In the genomic region with DNA sequence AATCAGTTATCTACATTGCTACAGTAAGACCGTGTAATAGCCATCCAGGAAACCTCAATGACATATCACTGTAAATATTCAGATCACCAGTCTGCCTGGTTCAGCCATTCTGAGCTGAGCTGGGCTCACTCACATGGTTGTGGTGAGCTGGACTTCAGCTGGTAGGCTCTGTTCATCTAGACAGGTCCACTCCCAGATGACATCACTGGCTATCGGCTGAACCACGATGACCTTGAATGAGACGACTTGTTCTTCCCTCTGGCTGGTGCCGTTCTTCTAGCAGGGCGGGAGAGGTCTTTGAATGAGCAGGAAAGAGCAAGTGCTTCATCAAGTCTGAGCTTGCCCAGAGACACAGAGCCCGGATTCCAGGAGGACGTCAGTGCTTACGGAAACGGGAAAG, we compare ENCODE assay signal across 15 mouse cellular contexts.
"Had no signal": no experiment of that assay in that cellular context is flagged by ENCODE, and none has a peak within 500 bp of the region (broad histone marks: within the 10 kb centered on the region; RNA-seq: fewer than 3 reads in every experiment).

No protein-coding gene starts in this region.

- H3K9ac ChIP-seq: kidney, embryonic 15.5 days; limb, embryonic 15.5 days; liver, embryonic 12.5 days; lung, embryonic 14.5 days; neural tube, embryonic 13.5 days had no signal

- H3K27me3 ChIP-seq: kidney, embryonic 15.5 days; limb, embryonic 15.5 days; liver, embryonic 12.5 days had no signal

- H3K4me1 ChIP-seq: kidney, embryonic 15.5 days; limb, embryonic 15.5 days; liver, embryonic 12.5 days; midbrain, embryonic 10.5 days had no signal

- DNase-seq: kidney, adult 18-20 months; kidney, postnatal 14 days; layer of hippocampus, adult 9-11 months; layer of hippocampus, postnatal 36 days; lung, embryonic 14.5 days; lung, postnatal 10 days; lung, postnatal 4 days; midbrain, embryonic 14.5 days; retina, postnatal 1 day; thymus, postnatal 4 days had no signal

- H3K4me3 ChIP-seq: kidney, embryonic 15.5 days; limb, embryonic 15.5 days; liver, embryonic 12.5 days; midbrain, embryonic 10.5 days; neural tube, embryonic 13.5 days had no signal

- H3K27ac ChIP-seq: kidney, embryonic 15.5 days; limb, embryonic 15.5 days; liver, embryonic 12.5 days; midbrain, embryonic 10.5 days; neural tube, embryonic 13.5 days had no signal

- H3K36me3 ChIP-seq: kidney, embryonic 15.5 days; limb, embryonic 15.5 days; liver, embryonic 12.5 days; midbrain, embryonic 10.5 days; neural tube, embryonic 13.5 days had no signal

- H3K4me2 ChIP-seq: kidney, embryonic 15.5 days; limb, embryonic 15.5 days; liver, embryonic 12.5 days; lung, embryonic 14.5 days; neural tube, embryonic 13.5 days had no signal

- ATAC-seq: liver, embryonic 12.5 days had no signal

- H3K9me3 ChIP-seq: kidney, embryonic 15.5 days; limb, embryonic 15.5 days; liver, embryonic 12.5 days; midbrain, embryonic 10.5 days; neural tube, embryonic 13.5 days had no signal
